10 mouse cellular contexts compared by ENCODE assay signal in the genomic region with DNA sequence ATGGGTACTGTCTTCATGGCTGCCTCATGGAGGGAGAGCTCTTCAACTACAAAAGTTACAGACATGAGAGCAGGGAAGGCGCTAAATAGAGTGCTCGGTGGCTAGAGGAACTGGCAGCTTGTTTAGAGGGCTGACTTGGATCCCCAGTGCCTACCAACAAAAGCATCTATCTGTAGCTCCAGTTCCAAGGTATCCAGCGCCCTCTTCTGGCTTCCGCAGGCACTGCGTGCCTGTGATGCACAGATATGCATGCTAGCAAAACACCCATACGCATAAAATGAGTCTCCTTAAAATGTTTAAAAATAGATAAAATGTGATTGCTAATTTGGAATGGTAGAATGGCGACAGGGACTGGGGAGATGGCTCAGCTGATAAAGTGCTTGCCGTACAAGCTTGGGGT. TPM values are rescaled to one million over a fixed set of nuclear protein-coding genes. Genes with fewer than 3 reads are reported as not detected.
DNase-seq lines count a peak whose midpoint lies in the region; ATAC-seq and TF ChIP-seq lines count a peak whose summit lies in the region.
"Had no signal": no experiment of that assay in that cellular context is flagged by ENCODE, and none has a peak within 500 bp of the region (broad histone marks: within the 10 kb centered on the region; RNA-seq: fewer than 3 reads in every experiment).

No protein-coding gene starts in this region.

- no peaks in the 10 kb centered on the region for H3K36me3 ChIP-seq in forebrain, postnatal 0 days (ENCODE audit: insufficient read depth)
- no peaks in the 10 kb centered on the region for H3K36me3 ChIP-seq in forebrain, embryonic 14.5 days (ENCODE audit: control insufficient read depth, insufficient read depth, low read length)
- no peaks in the 10 kb centered on the region for H3K36me3 ChIP-seq in liver, embryonic 12.5 days
- H3K36me3 ChIP-seq in ES-E14 (ENCODE audit: control insufficient read depth, insufficient read depth, low read length, poor library complexity, severe bottlenecking), result no peaks in the 10 kb centered on the region
- H3K36me3 ChIP-seq: heart, embryonic 13.5 days; limb, embryonic 12.5 days had no signal

- in situ Hi-C loops in ES-E14 (cut with MboI; ENCODE audit: low sequenced_read_pairs in 2 of 2, unreplicated experiment in 2 of 2), result no loop called here

- 67% methylated on average over 8 of the region's 8 CpGs for WGBS in forebrain, postnatal 0 days
- WGBS in forebrain, embryonic 14.5 days, result 62% methylated on average over 8 of the region's 8 CpGs
- WGBS in liver, embryonic 12.5 days (ENCODE audit: insufficient replicate concordance), result 48% methylated on average over 8 of the region's 8 CpGs

- H3K27me3 ChIP-seq in forebrain, postnatal 0 days (ENCODE audit: insufficient read depth, low read length), result no peaks in the 10 kb centered on the region
- H3K27me3 ChIP-seq in forebrain, embryonic 14.5 days (replicated peaks; ENCODE audit: control insufficient read depth, insufficient read depth, low read length), result no peaks in the 10 kb centered on the region
- H3K27me3 ChIP-seq in liver, embryonic 12.5 days (replicated peaks), result peaks cover 27% of the 10 kb centered on the region; the same call in 1 of the 2 replicates

- intact Hi-C loops in heart, postnatal 36 days (cut with DNase I), result no loop called here

- peak; percentile 58 for DNase-seq in forebrain, postnatal 0 days
- DNase-seq in forebrain, embryonic 14.5 days (ENCODE audit: low spot score), result no peak
- DNase-seq in liver (peak; percentile 28), ES-E14 (ENCODE audit: low read depth, low spot score) (peak; percentile 60)
- peak; percentile 49 for DNase-seq in retina, embryonic 14.5 days (ENCODE audit: low spot score)
- no peak for DNase-seq in gastrocnemius, adult 18-20 months (ENCODE audit: low spot score)
- no peak for DNase-seq in heart, postnatal 36 days

- no peaks in the 10 kb centered on the region for H3K4me1 ChIP-seq in forebrain, postnatal 0 days (ENCODE audit: insufficient read depth)
- no peaks in the 10 kb centered on the region for H3K4me1 ChIP-seq in forebrain, embryonic 14.5 days (ENCODE audit: control insufficient read depth, insufficient read depth, low read length)
- no peaks in the 10 kb centered on the region for H3K4me1 ChIP-seq in liver, embryonic 12.5 days
- no peaks in the 10 kb centered on the region for H3K4me1 ChIP-seq in ES-E14 (ENCODE audit: control insufficient read depth in 2 of 2, insufficient read depth in 2 of 2, low read length in 2 of 2, poor library complexity in 1 of 2)
- H3K4me1 ChIP-seq: heart, embryonic 13.5 days; limb, embryonic 12.5 days had no signal

- H3K9me3 ChIP-seq in forebrain, postnatal 0 days (ENCODE audit: low read length), result no peaks in the 10 kb centered on the region
- H3K9me3 ChIP-seq in forebrain, embryonic 14.5 days (replicated peaks; ENCODE audit: control insufficient read depth, low read length), result no peaks in the 10 kb centered on the region
- H3K9me3 ChIP-seq in liver, embryonic 12.5 days (replicated peaks), result no peaks in the 10 kb centered on the region
- H3K9me3 ChIP-seq in ES-E14 (ENCODE audit: control insufficient read depth, insufficient read depth, low read depth, low read length), result no peaks in the 10 kb centered on the region
- H3K9me3 ChIP-seq: heart, embryonic 13.5 days; limb, embryonic 12.5 days had no signal

- H3K4me3 ChIP-seq in forebrain, postnatal 0 days (ENCODE audit: low read depth, low read length), result no peak overlapping the region
- H3K4me3 ChIP-seq in forebrain, embryonic 14.5 days (ENCODE audit: low read depth, low read length), result no peak overlapping the region
- H3K4me3 ChIP-seq in liver, embryonic 12.5 days, result no peak overlapping the region
- no peak overlapping the region for H3K4me3 ChIP-seq in ES-E14 (ENCODE audit: insufficient read depth in 1 of 2, low read depth in 1 of 2, low read length in 2 of 2, poor library complexity in 1 of 2, severe bottlenecking in 1 of 2)
- H3K4me3 ChIP-seq: heart, embryonic 13.5 days; limb, embryonic 12.5 days had no signal

- no peak overlapping the region for H3K9ac ChIP-seq in forebrain, postnatal 0 days
- H3K9ac ChIP-seq in forebrain, embryonic 14.5 days (ENCODE audit: low read length), result no peak overlapping the region
- no peak overlapping the region for H3K9ac ChIP-seq in liver, embryonic 12.5 days
- H3K9ac ChIP-seq in ES-E14 (ENCODE audit: insufficient read depth, low read depth, low read length, poor library complexity, severe bottlenecking), result no peak overlapping the region
- H3K9ac ChIP-seq: heart, embryonic 13.5 days; limb, embryonic 12.5 days had no signal

- no peak overlapping the region for H3K4me2 ChIP-seq in forebrain, postnatal 0 days (ENCODE audit: low read depth)
- H3K4me2 ChIP-seq in forebrain, embryonic 14.5 days (ENCODE audit: low read length), result no peak overlapping the region
- H3K4me2 ChIP-seq in liver, embryonic 12.5 days, result no peak overlapping the region
- H3K4me2 ChIP-seq: heart, embryonic 13.5 days; limb, embryonic 12.5 days had no signal

- ATAC-seq in forebrain, postnatal 0 days, result no peak
- no peak for ATAC-seq in forebrain, embryonic 14.5 days
- ATAC-seq in liver, embryonic 12.5 days, result no peak

- no peak overlapping the region for H3K27ac ChIP-seq in forebrain, postnatal 0 days (ENCODE audit: low read depth, low read length)
- H3K27ac ChIP-seq in forebrain, embryonic 14.5 days (ENCODE audit: low read depth, low read length), result no peak overlapping the region
- no peak overlapping the region for H3K27ac ChIP-seq in liver, embryonic 12.5 days
- H3K27ac ChIP-seq in ES-E14 (ENCODE audit: insufficient read depth, low read depth, low read length, poor library complexity, severe bottlenecking), result no peak overlapping the region
- H3K27ac ChIP-seq: heart, embryonic 13.5 days; limb, embryonic 12.5 days had no signal

- TF ChIP-seq CTCF in forebrain, postnatal 0 days (IDR thresholded peaks at IDR 0.05; ENCODE audit: low read depth), result peak; percentile 60

TF ChIP-seq in ES-E14, 5 proteins besides CTCF, POLR2A, EP300 and RAD21:
- TF ChIP-seq ZC3H11A (IDR thresholded peaks at IDR 0.05; ENCODE audit: borderline replicate concordance, low read depth, low read length) (peak; percentile 71; the same call in 1 of the 2 replicates), HCFC1 (IDR thresholded peaks at IDR 0.05; ENCODE audit: borderline replicate concordance, insufficient read depth, low read length) (no peak), CHD2 (IDR thresholded peaks at IDR 0.05; ENCODE audit: low read depth, low read length) (no peak), MAFK (IDR thresholded peaks at IDR 0.05; ENCODE audit: insufficient read depth, low read depth, low read length) (no peak)

RNA-seq across cellular contexts. Expression of a gene that starts 5.2 kb away (rescaled TPM):
- total RNA-seq in forebrain, postnatal 0 days (2014; rRNA removed), result 28.9 and 42.6 TPM in 2 replicates
- polyA plus RNA-seq in forebrain, postnatal 0 days (2015; fragmentation: Nextera tagmentation; extraction: Ambion mirVana), result 13.4 and 19.6 TPM in 2 replicates
- polyA plus RNA-seq in forebrain, embryonic 14.5 days (2014; fragmentation: Nextera tagmentation; extraction: Ambion mirVana), result 11.3 and 15.0 TPM in 2 replicates
- polyA plus RNA-seq in liver, embryonic 12.5 days (2016; fragmentation: Nextera tagmentation; extraction: Ambion mirVana), result not detected in 2 replicates
- 1.3 and 6.7 TPM in 2 replicates for total RNA-seq in ES-E14 (2012; rRNA removed)
- total RNA-seq in gastrocnemius, adult 18-20 months (2021), result not detected
- total RNA-seq in heart, postnatal 36 days (2021), result not detected

RNA-seq across cellular contexts. Expression of a gene that starts 21.7 kb away (rescaled TPM):
- 22.6 and 22.7 TPM in 2 replicates for total RNA-seq in forebrain, postnatal 0 days (2014; rRNA removed)
- 15.9 and 16.6 TPM in 2 replicates for polyA plus RNA-seq in forebrain, postnatal 0 days (2015; fragmentation: Nextera tagmentation; extraction: Ambion mirVana)
- 5.2 and 6.2 TPM in 2 replicates for polyA plus RNA-seq in forebrain, embryonic 14.5 days (2014; fragmentation: Nextera tagmentation; extraction: Ambion mirVana)
- polyA plus RNA-seq in liver, embryonic 12.5 days (2016; fragmentation: Nextera tagmentation; extraction: Ambion mirVana), result 1.2 and 1.5 TPM in 2 replicates
- 2.2 and 2.5 TPM in 2 replicates for total RNA-seq in ES-E14 (2012; rRNA removed)
- 1 to 10 TPM; 2.4 to 3.8 TPM for total RNA-seq in gastrocnemius, adult 18-20 months (2021)
- 1 to 10 TPM; 2.2 to 3.6 TPM for total RNA-seq in heart, postnatal 36 days (2021)

RNA-seq across cellular contexts. Expression of a gene that starts 51.2 kb away (rescaled TPM):
- total RNA-seq in forebrain, postnatal 0 days (2014; rRNA removed), result 412 and 499 TPM in 2 replicates
- polyA plus RNA-seq in forebrain, postnatal 0 days (2015; fragmentation: Nextera tagmentation; extraction: Ambion mirVana), result 739 and 836 TPM in 2 replicates
- 355 and 413 TPM in 2 replicates for polyA plus RNA-seq in forebrain, embryonic 14.5 days (2014; fragmentation: Nextera tagmentation; extraction: Ambion mirVana)
- 5.0 and 5.2 TPM in 2 replicates for polyA plus RNA-seq in liver, embryonic 12.5 days (2016; fragmentation: Nextera tagmentation; extraction: Ambion mirVana)
- total RNA-seq in ES-E14 (2012; rRNA removed), result 98.9 and 211 TPM in 2 replicates
- total RNA-seq in gastrocnemius, adult 18-20 months (2021), result 10 to 100 TPM; 55.0 to 93.3 TPM
- 10 to 100 TPM; 15.9 to 16.6 TPM for total RNA-seq in heart, postnatal 36 days (2021)

Comparison
In these comparisons a context has a peak if more than half of its experiments do, and no peak if none do; other contexts are left out.
1. DNase-seq: peak in forebrain, postnatal 0 days (single experiment), liver (single experiment), ES-E14 (single experiment) and retina, embryonic 14.5 days (single experiment); none in forebrain, embryonic 14.5 days (single experiment), gastrocnemius, adult 18-20 months (single experiment) and heart, postnatal 36 days (0 of 2).